Mouse (Mus musculus) layer of hippocampus, postnatal 36 days (tissue): Measurements from ENCODE around the gene Tmem106b. TPM values are rescaled to one million over a fixed set of nuclear protein-coding genes. Genes with fewer than 3 reads are reported as not detected.

Experiments used
- total RNA-seq, 2 experiments: library from RNA; stranded (reverse); gene quantifications; 2 replicates each; pipeline ENCODE4 v1.2.3; 2021

Tmem106b gene
- total RNA-seq, 2 experiments from 2014 or later: 192 to 199 TPM

Other genes starting within 250 kb of the Tmem106b start
- under 1 TPM in 1 of 2 experiments, not detected in 1; 0.10 TPM for gene Vwde, start 155.2 kb downstream of the Tmem106b start, total RNA-seq